Mouse (Mus musculus): ENCODE data around the gene Brd9.
"Not testable (repeated sequence)": the region's sequence is repeated elsewhere in the genome, so short reads cannot be mapped to it uniquely, and the experiment has no call there.

The Brd9 gene

GRCm38 (mm10) chr13:73970545-73971448, 33.2 kb downstream of the Brd9 start:
- in situ Hi-C loops (cut with MboI; ENCODE audit: low pct_unique_long_range_greater_than_20kb in 1 of 2, low sequenced_read_pairs in 2 of 2, unreplicated experiment in 1 of 2): loop anchor here in 1 of 2 experiments (5.0 to 25.0 kb wide), 2 partner anchors 57 to 317 kb away; partner anchors contain the start of gene Ahrr

DNA sequence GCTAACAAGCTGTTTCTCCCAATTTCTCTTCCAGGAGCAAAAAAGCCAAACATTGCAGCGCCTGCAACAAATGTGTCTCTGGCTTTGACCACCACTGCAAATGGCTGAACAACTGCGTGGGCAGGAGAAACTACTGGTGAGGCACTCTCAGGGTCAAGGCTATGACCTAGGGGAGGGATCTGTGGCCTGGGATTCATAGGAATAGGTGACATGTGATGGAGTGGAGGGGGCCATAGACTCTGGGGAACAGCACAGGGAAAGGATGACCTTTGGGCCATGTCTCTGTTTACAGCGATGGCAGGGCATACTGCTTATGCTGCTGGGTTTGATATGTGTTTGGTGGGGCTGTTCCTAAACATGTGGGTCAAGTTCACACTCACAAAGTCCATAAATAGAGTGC, 36.9 kb downstream of the Brd9 start:
- in situ Hi-C loops (cut with MboI; ENCODE audit: low pct_unique_long_range_greater_than_20kb in 1 of 2, low sequenced_read_pairs in 2 of 2, unreplicated experiment in 1 of 2): loop anchor here in 1 of 2 experiments (5.0 to 25.0 kb wide), 2 partner anchors 53 to 313 kb away; partner anchors contain the start of gene Ahrr

DNA sequence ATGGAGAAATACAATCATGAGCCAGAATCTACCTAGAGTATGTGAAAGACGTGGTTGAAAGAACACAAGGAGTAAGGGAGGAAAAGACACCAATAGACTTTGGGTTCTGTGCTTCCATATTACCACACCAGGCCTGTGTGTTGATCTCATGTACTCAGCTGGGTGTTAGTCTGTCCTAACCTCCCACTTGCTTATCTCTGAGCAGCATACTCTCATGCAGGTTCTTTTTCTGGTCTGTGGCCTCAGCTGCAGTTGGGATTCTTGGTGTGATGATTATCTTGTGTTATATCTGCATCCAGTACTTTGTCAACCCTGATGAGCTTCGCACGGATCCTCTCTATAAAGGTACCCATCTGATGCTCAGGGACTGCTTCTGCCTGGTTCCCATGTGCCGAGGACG, 39.3 kb downstream of the Brd9 start:
- in situ Hi-C loops (cut with MboI; ENCODE audit: low pct_unique_long_range_greater_than_20kb in 1 of 2, low sequenced_read_pairs in 2 of 2, unreplicated experiment in 1 of 2): no loop called here

DNA sequence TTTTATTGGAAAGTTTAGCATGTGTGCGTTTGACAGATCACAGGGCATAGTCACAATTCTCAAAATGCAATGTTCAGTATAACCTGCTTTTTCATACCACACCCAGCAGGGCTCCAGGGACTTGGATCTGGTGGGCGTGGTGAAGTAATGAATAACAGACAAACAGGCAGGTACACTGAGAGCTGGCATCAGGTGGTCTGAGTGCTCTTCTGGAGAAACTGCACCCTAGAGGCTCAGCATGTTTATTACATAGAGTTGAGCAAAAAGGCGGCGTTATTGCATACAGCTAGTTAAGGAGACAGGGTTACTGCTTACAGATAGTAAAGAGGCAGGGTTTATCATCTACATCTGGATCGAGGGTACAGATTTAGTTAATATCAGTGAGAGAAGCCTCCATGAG, 52.7 kb downstream of the Brd9 start:
- in situ Hi-C loops (cut with MboI; ENCODE audit: low pct_unique_long_range_greater_than_20kb in 1 of 2, low sequenced_read_pairs in 2 of 2, unreplicated experiment in 1 of 2): no loop called here

GRCm38 (mm10) chr13:73990761-73991160, 53.1 kb downstream of the Brd9 start:
- in situ Hi-C loops (cut with MboI; ENCODE audit: low pct_unique_long_range_greater_than_20kb in 1 of 2, low sequenced_read_pairs in 2 of 2, unreplicated experiment in 1 of 2): no loop called here

DNA sequence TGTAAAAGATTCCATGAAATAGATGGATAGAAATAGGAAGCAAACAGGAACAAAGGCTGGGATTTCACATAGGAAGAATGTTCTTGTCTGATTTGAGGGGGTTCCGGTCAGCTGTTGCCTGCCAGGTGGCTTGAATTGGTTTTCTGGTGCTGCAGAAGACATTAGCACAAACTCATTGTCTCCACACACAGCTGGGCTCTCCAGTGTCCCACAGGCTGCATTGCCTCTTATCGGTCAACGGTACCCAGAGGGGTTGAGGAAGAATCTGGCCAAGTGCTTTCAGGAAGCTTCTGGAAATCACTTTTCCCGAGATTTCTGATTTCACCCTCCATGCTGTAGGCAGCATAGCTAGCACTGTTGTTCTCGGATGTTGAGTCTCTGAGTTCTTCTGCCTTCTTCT, 53.7 kb downstream of the Brd9 start:
- in situ Hi-C loops (cut with MboI; ENCODE audit: low pct_unique_long_range_greater_than_20kb in 1 of 2, low sequenced_read_pairs in 2 of 2, unreplicated experiment in 1 of 2): no loop called here

DNA sequence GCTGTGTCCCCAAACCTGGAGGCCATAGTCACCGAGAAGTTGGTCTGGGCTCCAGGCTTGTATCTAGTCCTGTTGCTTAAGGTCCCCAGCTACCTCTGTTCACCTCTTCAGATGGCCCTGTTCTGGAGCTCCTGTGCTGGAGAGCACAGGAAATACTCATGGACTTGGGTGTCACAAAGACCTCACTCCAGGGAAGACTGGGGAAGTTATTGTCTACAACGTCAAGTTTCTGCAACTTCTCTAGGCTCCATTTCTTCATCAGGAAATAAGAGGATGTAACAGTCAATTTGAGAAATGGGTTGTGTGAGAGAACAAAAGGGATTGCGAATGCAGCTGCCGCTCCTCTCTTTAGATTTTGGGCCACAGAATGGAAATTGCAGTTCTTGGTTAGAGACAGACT, 58.8 kb downstream of the Brd9 start:
- in situ Hi-C loops (cut with MboI; ENCODE audit: low pct_unique_long_range_greater_than_20kb in 1 of 2, low sequenced_read_pairs in 2 of 2, unreplicated experiment in 1 of 2): no loop called here

- in situ Hi-C loops (cut with MboI; ENCODE audit: low pct_unique_long_range_greater_than_20kb in 1 of 2, low sequenced_read_pairs in 2 of 2, unreplicated experiment in 1 of 2): no loop called here
Measured at GRCm38 (mm10) chr13:74000519-74000918, 62.9 kb downstream of the Brd9 start.

DNA sequence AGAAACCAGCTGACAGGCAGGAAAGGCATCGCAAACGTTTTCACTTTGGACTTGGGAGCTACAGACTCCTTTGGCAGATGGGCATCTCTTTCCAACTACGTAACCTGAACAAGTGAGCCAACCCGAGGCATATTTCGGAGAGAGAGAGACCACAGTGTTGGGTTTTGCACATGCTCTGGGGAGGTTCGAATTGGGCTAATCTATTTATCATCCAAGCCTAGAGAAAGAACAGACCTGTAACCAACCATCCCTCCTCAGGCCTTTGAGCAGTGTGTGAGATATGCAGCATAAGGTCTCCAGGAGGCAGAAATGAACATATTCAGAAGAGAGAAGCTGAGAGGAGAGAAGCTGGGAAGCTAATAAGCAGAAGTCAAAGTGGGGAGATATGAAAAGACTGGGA, 63.4 kb downstream of the Brd9 start:
- in situ Hi-C loops (cut with MboI; ENCODE audit: low pct_unique_long_range_greater_than_20kb in 1 of 2, low sequenced_read_pairs in 2 of 2, unreplicated experiment in 1 of 2): no loop called here

- in situ Hi-C loops (cut with MboI; ENCODE audit: low pct_unique_long_range_greater_than_20kb in 1 of 2, low sequenced_read_pairs in 2 of 2, unreplicated experiment in 1 of 2): no loop called here
Measured at GRCm38 (mm10) chr13:74001492-74001891, 63.9 kb downstream of the Brd9 start.

DNA sequence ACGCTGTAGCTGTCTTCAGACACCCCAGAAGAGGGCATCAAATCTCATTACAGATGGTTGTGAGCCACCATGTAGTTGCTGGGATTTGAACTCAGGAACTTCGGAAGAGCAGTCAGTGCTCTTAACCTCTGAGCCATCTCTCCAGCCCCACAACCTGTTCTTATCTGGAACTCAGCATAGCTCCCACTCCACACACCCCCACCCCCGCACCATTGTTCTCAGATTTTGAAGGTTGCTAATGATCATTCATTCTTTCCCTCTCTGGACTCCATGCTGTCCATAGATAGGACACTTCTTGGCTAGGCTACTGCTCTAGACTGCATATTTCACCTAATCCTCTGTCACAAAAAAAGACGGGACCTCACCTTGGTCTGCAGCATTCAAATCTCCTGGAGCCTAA, 69.3 kb downstream of the Brd9 start:
- in situ Hi-C loops (cut with MboI; ENCODE audit: low pct_unique_long_range_greater_than_20kb in 1 of 2, low sequenced_read_pairs in 2 of 2, unreplicated experiment in 1 of 2): not testable (repeated sequence)

- in situ Hi-C loops (cut with MboI; ENCODE audit: low pct_unique_long_range_greater_than_20kb in 1 of 2, low sequenced_read_pairs in 2 of 2, unreplicated experiment in 1 of 2): not testable (repeated sequence)
Measured at GRCm38 (mm10) chr13:74008216-74008615, 70.6 kb downstream of the Brd9 start.

DNA sequence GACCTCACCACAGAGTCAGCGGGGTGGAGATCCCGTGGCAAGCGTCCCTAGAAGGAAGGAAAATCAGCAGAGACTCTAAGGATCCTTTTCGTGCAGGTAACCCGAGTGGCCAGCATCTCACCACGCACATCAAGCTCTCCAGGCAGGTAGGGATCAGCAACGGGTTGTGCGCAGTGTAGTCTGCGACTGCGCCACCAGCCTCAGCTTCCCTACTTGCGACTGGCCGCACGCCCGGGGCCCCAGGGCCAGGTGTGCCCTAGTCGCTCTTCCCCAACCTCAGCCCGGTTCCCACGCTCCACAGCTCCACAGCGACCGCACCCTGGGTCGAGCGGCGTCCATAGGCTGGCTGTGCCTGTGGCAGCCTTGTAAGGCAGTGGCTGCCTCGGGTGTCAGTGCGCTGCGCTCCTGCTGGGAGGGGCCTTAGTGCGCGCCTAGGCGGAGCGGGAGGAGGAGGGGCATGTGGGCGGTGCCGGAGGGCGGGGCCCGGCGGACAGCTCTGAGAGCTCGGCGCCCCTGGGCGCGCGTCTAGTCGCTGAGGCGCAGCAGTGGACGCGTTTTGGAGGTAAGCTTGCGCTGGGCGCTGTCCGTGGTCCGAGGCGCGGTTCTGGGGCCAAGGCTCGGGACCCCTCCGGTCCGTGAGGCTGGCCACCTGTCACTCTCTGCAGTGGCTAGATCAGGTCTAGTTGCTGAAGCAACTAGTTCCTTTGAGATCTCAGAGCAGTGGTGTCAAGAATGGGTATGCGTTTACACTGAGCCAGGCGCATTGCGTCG, 71.5 kb downstream of the Brd9 start, which contains the start of gene Tppp:
Tppp (plus strand) TSS at position 460 of the 771 bp plus-strand sequence.
- in situ Hi-C loops (cut with MboI; ENCODE audit: low pct_unique_long_range_greater_than_20kb in 1 of 2, low sequenced_read_pairs in 2 of 2, unreplicated experiment in 1 of 2): no loop called here

- in situ Hi-C loops (cut with MboI; ENCODE audit: low pct_unique_long_range_greater_than_20kb in 1 of 2, low sequenced_read_pairs in 2 of 2, unreplicated experiment in 1 of 2): no loop called here
Measured at GRCm38 (mm10) chr13:74009791-74010614, 72.4 kb downstream of the Brd9 start.

Measured in mouse embryonic stem cell (cell line).